Mouse (Mus musculus) C2C12 (cell line): ENCODE data around the gene Pik3r5. TPM values are rescaled to one million over a fixed set of nuclear protein-coding genes. Genes with fewer than 3 reads are reported as not detected.

Source experiments
- H3K27me3 ChIP-seq: one replicate; pipeline ENCODE4 v1.6.1; 2011; ENCODE audit not compliant: control insufficient read depth, insufficient read depth, insufficient read length
- H3K36me3 ChIP-seq: one replicate; pipeline ENCODE4 v1.6.1; 2011; ENCODE audit not compliant: control insufficient read depth, insufficient read depth
- H3K4me3 ChIP-seq: one replicate; pipeline ENCODE4 v1.5.1; 2011; ENCODE audit warnings: mild to moderate bottlenecking, control low read depth; ENCODE audit not compliant: poor library complexity, insufficient read depth, severe bottlenecking
- H3K79me2 ChIP-seq: one replicate; pipeline ENCODE4 v1.6.1; 2011; ENCODE audit not compliant: control insufficient read depth, insufficient read depth
- H3K79me3 ChIP-seq: one replicate; pipeline ENCODE4 v1.6.1; 2011; ENCODE audit warnings: low read depth, control low read depth
- H3ac ChIP-seq: one replicate; pipeline ENCODE3; 2011; ENCODE audit warnings: low read depth; ENCODE audit not compliant: control insufficient read depth, insufficient read length
- CEBPB ChIP-seq: IDR thresholded peaks from one replicate; pipeline ENCODE4 v1.6.1; 2011; ENCODE audit warnings: low read depth, mild to moderate bottlenecking, control low read depth, moderate library complexity
- CTCF ChIP-seq: IDR thresholded peaks from one replicate; pipeline ENCODE4 v1.5.1; 2011; ENCODE audit not compliant: control insufficient read depth, insufficient read depth, insufficient read length
- FOSL1 ChIP-seq: IDR thresholded peaks from one replicate; pipeline ENCODE4 v1.8.0; 2011; ENCODE audit warnings: mild to moderate bottlenecking, low read length; ENCODE audit not compliant: poor library complexity, insufficient read depth, severe bottlenecking
- MAX ChIP-seq: IDR thresholded peaks from one replicate; pipeline ENCODE4 v1.6.1; 2011; ENCODE audit warnings: mild to moderate bottlenecking, control low read depth
- MYOD1 ChIP-seq: IDR thresholded peaks from one replicate; pipeline ENCODE4 v1.6.1; 2011; ENCODE audit warnings: low read depth; ENCODE audit not compliant: control insufficient read depth, insufficient read length
- MYOG ChIP-seq: IDR thresholded peaks from one replicate; pipeline ENCODE4 v1.6.1; 2011; ENCODE audit not compliant: control insufficient read depth, insufficient read length; ENCODE audit errors: extremely low read depth
- USF1 ChIP-seq: IDR thresholded peaks from one replicate; pipeline ENCODE4 v1.6.1; 2011; ENCODE audit warnings: low read depth, mild to moderate bottlenecking, control low read depth, moderate library complexity
- polyA plus RNA-seq: library from polyadenylated mRNA; unstranded; fragments of >200 nt; fragmentation: generic; extraction: Trizol; gene quantifications from one replicate; pipeline ENCODE4 v1.2.1, GENCODE M21; 2012; ENCODE audit warnings: missing spikeins

Gene Pik3r5
- polyA plus RNA-seq, 1 experiment: 0.89 TPM

DNA sequence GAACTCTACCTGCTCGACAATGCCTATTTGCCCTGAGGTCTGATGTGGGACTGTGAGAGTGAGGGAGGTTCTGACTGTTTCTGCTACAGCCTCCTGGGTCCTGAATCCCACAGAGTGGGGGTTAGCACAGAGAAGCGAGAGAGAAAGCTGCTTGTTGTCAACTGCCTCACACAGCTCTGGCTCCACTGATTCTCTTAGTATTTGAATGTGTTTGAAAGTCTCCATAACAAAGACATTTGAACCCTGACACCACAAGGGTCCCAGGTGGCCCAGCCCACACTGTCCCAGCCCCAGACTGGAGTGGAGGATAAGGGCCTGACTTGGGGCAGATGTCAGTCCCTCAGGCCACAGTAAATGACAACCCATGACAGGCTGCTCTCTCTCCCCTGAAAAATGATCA is 57.3 kb downstream of the Pik3r5 start:
- no peaks in the 10 kb centered on the region for H3K36me3 ChIP-seq
- H3K79me2 ChIP-seq: no peaks in the 10 kb centered on the region
- no peak for TF ChIP-seq CTCF
- TF ChIP-seq MYOG: no peak
- no peak for TF ChIP-seq FOSL1
- TF ChIP-seq USF1: no peak
- TF ChIP-seq MAX: no peak
- TF ChIP-seq CEBPB: no peak
- TF ChIP-seq MYOD1: no peak
- H3K27me3 ChIP-seq: peaks cover 42% of the 10 kb centered on the region
- no peaks in the 10 kb centered on the region for H3K79me3 ChIP-seq
- H3ac ChIP-seq: no peak overlapping the region
- no peak overlapping the region for H3K4me3 ChIP-seq

DNA sequence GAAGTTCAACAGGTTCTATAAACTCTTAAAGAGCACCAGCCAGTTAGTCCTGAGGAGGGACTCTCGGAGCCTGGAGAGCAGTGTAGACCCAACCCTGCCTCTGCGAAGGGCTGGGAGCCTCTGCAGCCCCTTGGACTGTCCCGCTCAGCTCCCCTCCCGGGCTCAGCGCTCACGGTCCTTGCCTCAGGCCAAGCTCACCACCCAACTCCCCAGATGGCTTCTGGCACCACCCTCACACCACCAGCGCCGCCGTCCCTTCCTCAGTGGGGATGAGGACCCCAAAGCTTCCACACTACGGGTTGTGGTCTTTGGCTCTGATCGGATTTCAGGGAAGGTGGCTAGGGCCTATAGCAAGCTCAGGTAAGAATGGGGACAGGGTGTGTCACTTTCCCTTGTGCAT is 60.7 kb downstream of the Pik3r5 start:
- no peak overlapping the region for H3K4me3 ChIP-seq
- TF ChIP-seq MAX (no peak), MYOG (no peak), CTCF (no peak), MYOD1 (no peak), CEBPB (no peak), FOSL1 (no peak), USF1 (no peak)
- no peaks in the 10 kb centered on the region for H3K36me3 ChIP-seq
- no peak overlapping the region for H3ac ChIP-seq
- H3K79me3 ChIP-seq: no peaks in the 10 kb centered on the region
- H3K79me2 ChIP-seq: no peaks in the 10 kb centered on the region
- peaks cover 66% of the 10 kb centered on the region for H3K27me3 ChIP-seq

DNA sequence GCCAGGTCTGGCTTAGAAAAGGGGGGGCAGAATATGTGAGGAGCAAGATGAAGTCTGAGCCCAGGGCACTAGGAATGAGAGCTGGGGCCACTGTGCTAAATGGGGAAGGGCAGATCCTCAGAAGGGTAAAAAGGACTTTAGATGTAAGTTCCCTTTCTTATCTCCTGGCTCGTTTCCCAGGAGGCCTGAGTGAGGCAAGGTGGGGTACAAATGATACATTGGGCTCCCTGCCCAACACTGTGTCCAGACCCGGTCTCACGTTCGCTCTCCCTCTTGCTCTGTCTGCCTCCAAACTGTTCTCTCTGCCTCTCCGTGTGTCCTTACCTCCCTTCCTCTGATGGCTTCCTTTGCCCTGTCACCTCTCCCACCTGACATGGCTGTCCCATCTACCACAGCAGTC is 61.8 kb downstream of the Pik3r5 start:
- Histone ChIP-seq H3ac (no peak overlapping the region), H3K4me3 (no peak overlapping the region)

DNA sequence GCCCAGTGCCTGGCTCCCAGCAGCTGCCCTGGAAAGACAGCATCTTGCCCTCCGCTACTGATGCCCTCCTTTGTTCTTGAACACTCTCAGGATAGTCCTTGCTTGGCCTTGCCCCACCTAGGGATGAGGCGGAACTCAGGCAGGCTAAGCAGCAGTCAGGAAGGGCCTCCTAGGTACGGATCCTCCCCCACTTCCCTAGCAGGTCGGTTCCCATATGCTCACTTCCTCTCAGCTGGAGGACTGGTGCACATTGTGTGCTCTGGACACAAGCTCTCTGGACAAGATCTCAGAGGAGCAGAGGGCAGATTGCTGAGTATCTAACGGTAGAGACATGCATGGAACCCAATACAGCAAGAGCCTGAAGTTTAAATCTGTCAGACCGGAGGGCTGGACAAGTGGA is 65.2 kb downstream of the Pik3r5 start:
- Histone ChIP-seq H3K27me3 (peaks cover 56% of the 10 kb centered on the region), H3ac (no peak overlapping the region), H3K4me3 (no peak overlapping the region), H3K79me3 (no peaks in the 10 kb centered on the region), H3K79me2 (no peaks in the 10 kb centered on the region), H3K36me3 (no peaks in the 10 kb centered on the region)
- no peak for TF ChIP-seq FOSL1
- no peak for TF ChIP-seq USF1
- TF ChIP-seq MYOG: no peak
- TF ChIP-seq MYOD1: no peak
- no peak for TF ChIP-seq MAX
- TF ChIP-seq CTCF: no peak
- no peak for TF ChIP-seq CEBPB

More for the DNA sequence above, 61.8 kb downstream of the Pik3r5 start:
- no peaks in the 10 kb centered on the region for H3K79me2 ChIP-seq
- no peak for TF ChIP-seq MYOG
- no peak for TF ChIP-seq CEBPB
- no peak for TF ChIP-seq CTCF
- no peak for TF ChIP-seq MYOD1
- no peak for TF ChIP-seq USF1
- TF ChIP-seq FOSL1: no peak
- no peak for TF ChIP-seq MAX
- H3K27me3 ChIP-seq: peaks cover 70% of the 10 kb centered on the region
- H3K36me3 ChIP-seq: no peaks in the 10 kb centered on the region
- H3K79me3 ChIP-seq: no peaks in the 10 kb centered on the region

DNA sequence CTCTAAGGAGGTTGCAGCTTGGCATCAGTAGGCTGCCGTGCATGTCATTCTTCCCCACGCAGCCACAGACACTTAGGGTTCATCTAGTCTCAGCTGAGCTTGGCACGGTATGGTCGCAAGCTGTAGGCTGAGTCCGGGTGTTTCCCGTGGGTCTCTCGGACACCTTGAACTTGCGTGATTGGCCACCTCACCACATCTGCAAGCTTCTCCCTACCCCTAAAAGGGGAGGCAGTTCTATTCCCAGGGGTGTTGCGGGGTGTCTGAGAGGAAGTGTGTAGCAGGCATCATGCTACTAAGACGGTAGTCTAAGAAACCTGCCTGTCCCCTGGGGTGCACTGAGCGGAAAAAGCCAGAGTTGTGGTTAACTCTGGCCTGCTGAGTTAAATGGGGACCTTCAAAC is 66.6 kb downstream of the Pik3r5 start:
- TF ChIP-seq USF1 (no peak), MYOG (no peak), CTCF (no peak), MAX (no peak), MYOD1 (no peak), FOSL1 (no peak), CEBPB (no peak)

DNA sequence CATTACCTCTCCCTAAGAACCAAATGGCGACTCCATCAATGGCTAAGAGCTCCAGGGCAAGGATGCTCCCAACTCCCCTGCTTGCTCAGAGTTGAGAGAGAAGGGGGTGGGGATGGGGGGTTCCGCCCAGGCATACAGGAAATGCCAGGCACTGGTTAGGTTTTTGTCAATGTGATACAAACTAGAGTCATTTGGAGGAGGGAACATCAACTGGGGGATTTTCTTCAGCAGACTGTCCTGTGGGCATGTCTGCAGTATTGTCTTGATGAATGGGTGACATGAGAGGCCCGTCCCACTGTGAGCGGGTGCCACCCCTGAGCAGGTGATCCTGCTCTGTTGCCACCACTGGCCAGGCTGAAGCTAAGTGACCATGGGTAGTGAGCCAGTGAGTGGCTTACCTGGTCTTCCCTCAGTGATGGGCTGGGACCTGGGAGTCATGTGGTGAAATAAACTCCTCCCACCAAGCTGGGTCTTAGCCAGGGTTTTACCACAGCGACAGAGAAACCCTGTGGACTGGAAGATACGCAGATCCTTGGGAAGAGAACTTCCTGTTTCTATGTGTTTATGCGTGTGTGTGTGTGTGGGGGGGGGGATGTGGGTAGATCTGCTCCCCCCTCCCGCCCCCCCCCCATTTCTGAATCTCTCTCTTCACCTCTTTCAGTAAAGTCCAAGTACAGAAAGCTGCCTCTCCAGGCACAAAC is 67.2 kb downstream of the Pik3r5 start:
- Histone ChIP-seq H3K79me2 (no peaks in the 10 kb centered on the region), H3K27me3 (peaks cover 50% of the 10 kb centered on the region), H3K79me3 (no peaks in the 10 kb centered on the region), H3K36me3 (no peaks in the 10 kb centered on the region), H3ac (no peak overlapping the region), H3K4me3 (no peak overlapping the region)
- TF ChIP-seq CEBPB (no peak), FOSL1 (no peak), USF1 (no peak), MAX (no peak), CTCF (no peak), MYOD1 (no peak), MYOG (no peak)

More for the DNA sequence above, 66.6 kb downstream of the Pik3r5 start:
- H3K4me3 ChIP-seq: no peak overlapping the region
- H3K79me2 ChIP-seq: no peaks in the 10 kb centered on the region
- H3K27me3 ChIP-seq: peaks cover 52% of the 10 kb centered on the region
- no peaks in the 10 kb centered on the region for H3K79me3 ChIP-seq
- H3ac ChIP-seq: no peak overlapping the region
- H3K36me3 ChIP-seq: no peaks in the 10 kb centered on the region
